Mouse (Mus musculus): ENCODE results near the gene Haspin.
"Not testable (repeated sequence)": the region's sequence is repeated elsewhere in the genome, so short reads cannot be mapped to it uniquely, and the experiment has no call there.

The Haspin gene

GRCm38 (mm10) chr11:73144261-73144681, 6.2 kb upstream of the Haspin start:
- DNase-seq (ENCODE audit: low spot score) = no peak

- DNase-seq (ENCODE audit: low spot score) = no peak
Observed at GRCm38 (mm10) chr11:73137116-73137515, 978 bp downstream of the Haspin start.

- no peak for DNase-seq (ENCODE audit: low spot score)
Observed at GRCm38 (mm10) chr11:73136587-73136986, 1.5 kb downstream of the Haspin start.

- no peak for DNase-seq (ENCODE audit: low spot score)
Observed at GRCm38 (mm10) chr11:73134222-73134621, 3.9 kb downstream of the Haspin start.

GRCm38 (mm10) chr11:73132999-73133398, 5.1 kb downstream of the Haspin start:
- DNase-seq (ENCODE audit: low spot score) = no peak

- DNase-seq (ENCODE audit: low spot score) = no peak
Observed at GRCm38 (mm10) chr11:73131020-73131419, 7.1 kb downstream of the Haspin start.

GRCm38 (mm10) chr11:73126495-73126894, 11.6 kb downstream of the Haspin start:
- DNase-seq (ENCODE audit: low spot score) = no peak

GRCm38 (mm10) chr11:73111414-73111813, 26.7 kb downstream of the Haspin start:
- DNase-seq (ENCODE audit: low spot score) = no peak

- no peak for DNase-seq (ENCODE audit: low spot score)
Observed at GRCm38 (mm10) chr11:73109941-73110340, 28.2 kb downstream of the Haspin start.

- no peak for DNase-seq (ENCODE audit: low spot score)
Observed at GRCm38 (mm10) chr11:73108898-73109625, 29.0 kb downstream of the Haspin start.

GRCm38 (mm10) chr11:73108195-73108897, 29.7 kb downstream of the Haspin start:
- DNase-seq (ENCODE audit: low spot score) = no peak

- not testable (repeated sequence) for DNase-seq (ENCODE audit: low spot score)
Observed at GRCm38 (mm10) chr11:73107358-73107757, 30.7 kb downstream of the Haspin start.

- DNase-seq (ENCODE audit: low spot score) = no peak
Observed at GRCm38 (mm10) chr11:73105246-73105645, 32.8 kb downstream of the Haspin start.

- DNase-seq (ENCODE audit: low spot score) = no peak
Observed at GRCm38 (mm10) chr11:73101308-73101707, 36.8 kb downstream of the Haspin start.

- DNase-seq (ENCODE audit: low spot score) = no peak
Observed at GRCm38 (mm10) chr11:73099976-73100750, 37.9 kb downstream of the Haspin start.

GRCm38 (mm10) chr11:73098860-73099259, 39.2 kb downstream of the Haspin start:
- no peak for DNase-seq (ENCODE audit: low spot score)

GRCm38 (mm10) chr11:73094231-73094995, 43.7 kb downstream of the Haspin start:
- no peak for DNase-seq (ENCODE audit: low spot score)

GRCm38 (mm10) chr11:73092877-73093276, 45.2 kb downstream of the Haspin start:
- no peak for DNase-seq (ENCODE audit: low spot score)

- DNase-seq (ENCODE audit: low spot score) = no peak
Observed at GRCm38 (mm10) chr11:73092057-73092456, 46.0 kb downstream of the Haspin start.

GRCm38 (mm10) chr11:73090826-73091225, 47.3 kb downstream of the Haspin start:
- DNase-seq (ENCODE audit: low spot score) = no peak

- no peak for DNase-seq (ENCODE audit: low spot score)
Observed at GRCm38 (mm10) chr11:73090283-73090682, 47.8 kb downstream of the Haspin start, which contains the start of gene Itgae. Itgae (plus strand) TSS chr11:73090583.

All from embryo, embryonic 10 days (tissue).